Mouse (Mus musculus) thymus, postnatal 36 days (tissue): ENCODE data around the gene Sbf2.
"Not testable (repeated sequence)": the region's sequence is repeated elsewhere in the genome, so short reads cannot be mapped to it uniquely, and the experiment has no call there.

Source experiments
- DNase-seq, 2 experiments: peaks; one replicate each; pipeline ENCODE4 v3.0.0; 2022; ENCODE audit warnings: mixed read lengths in 2 of 2

The Sbf2 gene

DNA sequence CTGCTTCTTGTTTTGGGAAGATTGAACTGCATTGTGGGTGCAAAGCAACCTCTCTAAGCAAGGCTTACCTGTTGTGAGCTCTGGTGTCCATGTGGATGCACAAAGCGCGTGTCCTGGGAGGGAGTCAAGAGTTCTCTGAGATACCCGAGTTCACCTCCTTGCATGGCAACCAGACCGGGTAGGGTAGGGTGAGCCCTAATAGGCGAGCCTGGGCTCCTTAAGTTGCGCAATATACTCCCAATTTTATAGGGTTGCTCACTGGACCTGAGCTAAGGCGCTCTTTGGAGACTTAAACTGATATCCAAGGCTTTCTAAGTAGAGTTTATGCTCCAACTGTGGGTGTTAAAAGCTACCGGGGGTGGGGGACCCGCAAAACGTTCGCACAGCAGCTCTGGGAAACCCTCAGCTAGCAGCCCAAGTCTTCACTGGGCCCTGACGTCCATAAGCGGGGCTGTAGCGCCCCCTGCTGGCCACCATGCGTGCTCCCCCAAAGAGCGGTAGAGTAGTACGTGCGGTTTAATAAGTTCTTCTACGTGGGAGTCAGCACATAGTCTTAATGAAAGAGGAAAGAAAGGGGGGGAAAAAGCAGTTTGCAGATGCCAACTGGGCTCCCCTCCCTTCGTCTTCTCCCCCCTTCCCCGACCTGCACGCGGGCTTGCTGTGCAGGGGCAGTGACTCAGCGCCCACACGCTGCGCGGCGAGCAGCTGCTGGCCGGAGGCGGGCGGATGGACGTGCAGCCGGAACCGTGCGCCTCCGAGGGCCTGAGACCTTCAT is 15.4 kb upstream of the Sbf2 start:
- peak; percentile 73 to 75 for DNase-seq

DNA sequence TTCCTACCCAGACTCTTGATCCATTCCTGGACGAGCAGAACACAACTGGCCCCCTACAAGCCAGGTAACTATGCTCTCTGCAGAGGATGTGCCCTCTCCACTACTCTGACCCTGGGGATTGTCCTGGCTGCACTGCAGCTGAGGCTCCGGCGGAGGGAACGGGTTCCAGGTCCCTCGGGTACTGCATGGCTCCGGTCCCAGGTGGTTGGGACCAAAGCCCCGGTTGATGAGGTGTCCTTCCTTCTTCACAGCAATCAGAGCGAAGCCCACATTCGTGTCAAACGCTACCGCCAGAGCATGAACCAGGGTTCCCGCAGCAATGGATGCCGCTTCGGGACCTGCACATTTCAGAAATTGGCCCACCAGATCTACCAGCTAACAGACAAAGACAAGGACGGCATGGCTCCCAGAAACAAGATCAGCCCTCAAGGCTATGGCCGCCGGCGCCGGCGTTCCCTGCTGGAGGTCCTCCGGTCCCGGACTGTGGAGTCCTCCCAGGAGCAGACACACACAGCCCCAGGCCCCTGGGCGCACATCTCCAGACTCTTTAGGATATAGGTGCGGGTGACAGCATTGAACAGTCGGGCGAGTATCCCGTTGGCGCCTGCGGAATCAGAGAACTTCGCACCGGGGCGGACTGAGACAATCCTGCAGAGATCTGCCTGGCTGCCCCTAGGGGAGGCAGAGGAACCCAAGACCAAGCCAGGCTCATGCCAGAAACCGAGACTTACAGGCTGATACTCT is 14.1 kb upstream of the Sbf2 start:
- DNase-seq: no peak

DNA sequence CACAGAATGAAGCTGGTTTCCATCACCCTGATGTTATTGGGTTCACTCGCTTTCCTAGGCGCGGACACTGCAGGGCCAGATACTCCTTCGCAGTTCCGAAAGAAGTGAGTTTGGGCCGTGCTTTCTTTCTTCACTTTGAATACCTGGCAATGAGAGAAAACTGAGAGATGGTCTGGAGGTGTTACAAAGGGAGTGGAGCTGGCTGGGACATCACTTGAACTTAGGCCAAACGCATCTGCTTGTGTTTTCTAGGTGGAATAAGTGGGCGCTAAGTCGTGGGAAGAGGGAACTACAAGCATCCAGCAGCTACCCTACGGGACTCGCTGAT is 13.5 kb upstream of the Sbf2 start:
- no peak for DNase-seq

DNA sequence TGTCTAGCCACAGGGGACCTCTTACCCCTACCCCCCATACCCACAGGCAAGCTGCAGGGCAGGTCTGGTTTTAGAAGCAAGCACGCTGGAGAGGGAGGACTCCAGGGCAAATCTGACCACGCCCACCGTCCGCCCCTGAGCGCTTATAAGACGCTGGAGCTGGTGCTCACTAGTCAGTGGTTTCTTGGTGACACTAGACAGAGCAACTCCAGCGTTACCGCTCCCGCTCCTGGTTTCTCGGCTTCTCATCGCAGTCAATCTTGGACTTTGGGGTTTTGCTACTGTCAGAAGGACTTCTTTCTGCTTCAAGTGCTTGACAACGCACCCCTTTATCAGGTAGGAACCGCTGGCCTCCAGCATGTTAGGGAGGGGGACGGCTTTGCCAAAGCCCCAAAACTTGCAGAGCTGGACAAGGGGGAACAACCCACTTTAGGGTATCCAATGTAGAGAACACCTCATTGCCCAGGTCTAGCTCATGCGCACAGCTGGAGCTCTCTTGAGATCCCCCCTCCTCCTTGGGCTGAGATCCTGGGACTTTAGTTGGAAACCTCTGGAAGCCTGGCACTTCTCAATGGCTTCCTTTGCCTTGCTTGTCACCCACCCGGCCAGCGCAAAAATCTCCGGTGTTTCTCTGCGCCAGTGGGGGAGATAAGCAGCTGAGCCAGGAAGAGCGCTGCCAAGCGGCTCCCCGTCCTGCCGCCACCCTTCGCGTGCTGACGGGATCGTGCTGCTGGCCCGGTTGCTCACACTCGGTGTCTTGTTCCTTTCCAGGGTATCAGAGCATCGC is 13.0 kb upstream of the Sbf2 start, which contains the start of gene Adm:
TSS of gene Adm (plus strand) at position 176 of the 787 bp plus-strand sequence.
- peak; percentile 58 to 70 for DNase-seq

DNA sequence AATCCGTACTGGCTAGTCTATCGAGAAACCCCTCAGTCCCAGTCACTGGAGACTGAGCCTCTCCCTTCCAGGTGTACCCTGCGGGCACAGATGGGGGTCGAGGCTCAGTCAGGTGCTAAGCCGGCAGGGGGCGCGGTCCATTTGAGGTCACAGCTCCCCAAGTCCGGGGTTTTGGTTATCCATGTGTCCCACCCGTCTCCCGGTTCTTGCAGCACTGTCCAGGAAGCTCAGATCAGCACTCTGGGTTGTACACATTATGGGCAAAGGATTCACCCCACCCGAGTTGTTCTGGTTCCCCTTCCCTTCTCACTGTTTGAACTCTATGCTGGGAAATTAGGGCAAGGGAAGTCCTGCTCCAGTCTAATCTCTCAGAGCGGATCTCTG is 12.4 kb upstream of the Sbf2 start:
- DNase-seq: peak in 1 of 2 experiments; percentile 48

DNA sequence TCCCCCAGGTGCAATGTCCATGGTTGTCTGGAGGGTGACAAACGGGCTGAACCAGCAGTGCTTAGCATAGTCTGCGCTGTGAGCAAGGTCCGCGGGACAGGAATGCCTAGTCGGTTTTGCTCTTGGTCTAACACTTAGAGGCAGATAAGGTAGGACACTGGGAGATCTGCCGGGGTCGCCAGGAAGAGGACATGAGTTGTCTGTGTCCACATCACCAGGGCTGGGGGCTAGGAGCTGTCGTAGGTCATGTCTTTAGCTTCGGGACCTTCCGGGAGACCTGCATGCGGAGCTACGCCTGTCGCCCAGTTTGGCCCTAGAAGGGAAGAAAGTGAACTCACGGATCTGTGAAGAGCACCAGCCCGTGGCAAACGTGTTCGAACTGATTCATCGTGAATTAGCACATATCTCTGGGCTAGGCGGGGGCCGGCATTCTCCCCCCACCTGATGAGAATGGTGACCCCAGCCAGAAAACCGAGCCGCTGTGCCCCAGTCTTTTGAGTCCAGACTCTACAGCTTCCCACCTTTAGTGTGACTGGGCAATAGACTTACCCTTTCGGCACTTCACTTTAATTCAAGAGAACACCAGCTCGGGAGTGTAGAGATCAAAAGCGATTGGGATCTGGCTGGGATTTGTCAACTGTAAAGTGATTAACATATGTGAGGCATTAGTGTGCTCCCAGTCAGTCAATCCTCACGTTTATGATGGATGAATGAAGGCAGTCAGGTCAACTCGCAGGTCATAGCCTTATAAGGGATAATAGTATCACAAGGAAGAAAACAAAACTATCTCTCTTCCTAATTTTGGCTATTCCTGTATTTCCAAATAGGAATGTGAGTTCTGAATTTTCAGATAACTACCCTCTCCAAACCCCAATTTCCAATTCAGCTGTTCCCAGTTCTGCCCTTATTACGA is 11.7 kb upstream of the Sbf2 start:
- no peak for DNase-seq

DNA sequence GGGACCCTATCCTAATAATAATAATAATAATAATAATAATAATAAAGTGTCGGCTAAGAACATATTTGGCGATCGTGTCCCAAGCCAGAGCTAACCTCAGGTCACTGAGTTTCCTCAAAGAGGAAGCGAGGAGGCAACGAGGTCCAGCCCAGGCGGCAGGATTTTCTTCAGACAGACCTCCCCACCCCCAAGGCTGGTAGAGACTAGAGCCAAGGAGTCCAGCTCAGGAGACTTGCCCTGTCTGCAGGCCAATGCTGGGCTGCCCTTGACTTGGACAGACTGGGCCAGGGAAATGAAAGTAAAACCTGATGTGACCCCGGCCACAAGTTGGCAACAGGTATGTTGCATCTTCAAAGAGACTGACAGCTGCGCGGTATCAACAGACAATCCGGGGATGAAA is 10.8 kb upstream of the Sbf2 start:
- no peak for DNase-seq

DNA sequence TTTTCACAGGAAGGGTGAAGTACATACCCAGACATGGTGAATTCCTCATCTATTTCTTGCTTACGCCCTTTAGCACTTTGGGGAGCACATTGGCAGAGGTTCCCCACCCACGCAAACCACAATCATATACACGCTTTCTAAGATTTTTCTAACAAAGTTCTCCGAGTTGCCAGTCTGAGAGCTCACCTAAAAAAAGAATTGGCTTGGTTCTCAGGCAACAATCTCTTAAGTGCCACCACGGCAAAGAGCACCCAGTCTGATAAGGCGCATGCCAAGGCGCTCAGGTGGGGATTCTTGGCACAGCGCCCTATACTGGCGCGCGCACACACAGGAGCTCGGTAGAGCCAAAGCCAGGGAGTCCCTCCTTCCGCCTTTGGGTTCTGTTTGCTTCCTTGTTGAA is 10.2 kb upstream of the Sbf2 start:
- DNase-seq: peak in 1 of 2 experiments; percentile 13

DNA sequence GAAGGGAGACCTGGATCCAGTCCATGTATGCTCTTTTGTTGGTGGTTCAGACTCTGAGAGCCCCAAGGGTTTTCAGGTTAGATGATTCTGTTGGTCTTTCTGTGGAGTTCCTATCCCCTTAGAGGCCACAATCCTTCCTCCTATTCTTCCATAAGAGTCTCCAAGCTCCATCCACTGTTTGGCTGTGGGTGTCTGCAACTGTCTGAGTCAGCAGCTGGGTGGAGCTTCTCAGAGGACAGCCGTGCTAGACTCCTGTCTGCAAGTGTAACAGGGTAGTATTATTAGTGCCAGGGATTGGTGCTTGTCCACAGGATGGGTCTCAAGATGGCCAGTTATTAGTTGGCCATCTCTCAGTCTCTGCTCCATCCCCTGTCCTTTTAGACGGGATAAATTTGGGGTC is 9.3 kb upstream of the Sbf2 start:
- no peak for DNase-seq

DNA sequence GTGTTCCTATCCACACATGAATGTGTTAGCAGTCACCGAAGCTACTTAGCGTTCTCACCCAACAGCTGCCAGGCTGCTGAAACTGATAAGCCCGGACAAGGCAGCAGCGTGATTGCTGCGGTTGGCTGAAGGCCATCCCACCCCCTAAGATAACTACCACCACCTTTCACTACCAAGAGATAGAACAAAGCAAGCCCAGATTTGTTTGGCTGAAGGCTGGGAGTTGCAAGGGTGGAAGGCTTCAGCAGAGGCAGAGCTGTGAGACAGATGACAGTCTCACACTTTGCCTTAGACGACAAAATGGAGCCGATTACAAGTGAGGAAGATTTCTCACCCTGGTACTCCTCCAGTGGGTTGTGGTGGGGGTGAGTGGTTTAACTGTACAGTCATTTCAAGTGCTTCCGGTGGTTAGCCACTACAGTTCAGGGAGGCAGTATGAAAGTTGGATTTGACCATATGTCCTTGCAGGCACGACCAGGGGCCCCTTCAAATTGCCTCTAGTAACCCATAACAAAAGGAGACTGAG is 4.4 kb upstream of the Sbf2 start:
- no peak for DNase-seq

DNA sequence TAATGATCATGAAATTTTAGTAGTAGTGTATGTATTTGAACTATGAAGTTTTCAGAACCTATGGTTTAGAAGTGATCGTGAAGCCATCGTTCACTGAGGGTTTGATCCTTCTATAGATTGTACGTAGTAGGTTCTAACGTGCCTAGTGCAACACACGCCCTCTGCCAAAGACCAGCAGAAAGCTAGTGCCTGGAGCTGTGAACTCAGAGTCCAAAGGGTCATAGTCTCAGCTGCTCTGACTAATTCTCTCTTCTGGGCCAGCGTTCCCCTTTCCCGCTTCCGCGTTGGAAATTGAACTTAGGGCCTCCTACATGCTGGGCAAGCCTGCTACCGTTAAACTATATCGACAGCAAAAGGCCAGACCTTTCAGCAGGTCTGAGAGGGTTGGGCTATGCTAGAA is 1.1 kb upstream of the Sbf2 start:
- no peak for DNase-seq

DNA sequence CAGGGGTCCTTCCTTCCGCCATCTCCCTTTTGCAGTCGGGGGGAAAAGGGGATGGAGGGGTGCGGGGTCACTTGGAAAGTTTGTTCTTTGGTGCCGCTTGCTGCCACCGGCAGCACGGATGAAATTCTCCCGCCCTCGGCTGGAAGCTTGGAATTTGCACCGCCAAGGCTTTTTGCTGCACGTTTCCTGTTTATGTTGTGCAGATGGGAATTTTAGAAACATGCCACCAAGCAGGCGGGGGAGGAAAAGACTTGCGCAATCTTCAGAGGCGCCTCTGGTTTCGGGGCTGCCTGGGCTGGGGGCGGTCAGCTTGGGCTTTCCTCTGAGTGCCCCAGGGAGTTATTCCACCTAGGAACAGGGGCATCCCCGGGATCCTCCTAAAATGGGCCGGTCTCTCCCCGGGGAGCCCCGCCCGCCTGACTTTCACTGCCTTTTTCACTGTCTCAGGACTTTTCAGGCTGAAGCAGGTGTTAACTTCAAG is 469 bp upstream of the Sbf2 start:
- peak in 1 of 2 experiments; percentile 34 for DNase-seq

DNA sequence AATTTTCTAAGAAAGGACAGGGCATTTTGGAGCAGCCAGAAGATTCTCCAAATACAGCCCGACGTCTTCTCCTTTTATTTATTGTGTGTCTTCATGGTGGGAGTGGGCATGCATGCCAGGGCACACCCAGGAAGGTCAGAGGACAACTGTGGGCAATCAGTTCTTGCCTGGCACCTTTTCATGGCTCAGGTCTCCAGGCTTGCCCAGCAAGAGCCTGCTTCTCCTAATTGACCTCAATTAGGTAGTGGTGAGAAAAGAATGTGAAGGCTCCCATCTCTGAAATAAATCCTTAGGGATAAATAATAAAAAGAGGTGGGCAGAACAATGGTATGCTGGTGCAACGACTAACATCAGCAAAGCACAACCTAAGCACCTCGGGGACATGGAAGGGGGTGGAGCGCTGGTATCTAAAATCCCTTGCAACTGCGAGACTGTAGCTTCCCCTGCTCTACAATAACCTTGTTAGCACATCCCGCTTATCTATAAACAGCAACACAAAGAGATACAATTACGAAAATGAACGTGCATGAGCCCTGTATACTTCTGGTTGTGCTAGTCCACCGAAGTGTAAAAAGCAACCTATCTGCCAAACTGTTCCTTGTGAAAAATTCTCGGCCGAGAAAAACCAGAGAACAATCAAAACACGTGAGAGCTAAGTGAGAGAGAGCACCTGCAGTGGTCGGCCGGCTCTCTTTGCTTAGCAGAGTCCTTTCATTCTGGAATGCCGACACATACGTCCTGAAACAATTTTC is 1.2 kb downstream of the Sbf2 start:
- no peak for DNase-seq

DNA sequence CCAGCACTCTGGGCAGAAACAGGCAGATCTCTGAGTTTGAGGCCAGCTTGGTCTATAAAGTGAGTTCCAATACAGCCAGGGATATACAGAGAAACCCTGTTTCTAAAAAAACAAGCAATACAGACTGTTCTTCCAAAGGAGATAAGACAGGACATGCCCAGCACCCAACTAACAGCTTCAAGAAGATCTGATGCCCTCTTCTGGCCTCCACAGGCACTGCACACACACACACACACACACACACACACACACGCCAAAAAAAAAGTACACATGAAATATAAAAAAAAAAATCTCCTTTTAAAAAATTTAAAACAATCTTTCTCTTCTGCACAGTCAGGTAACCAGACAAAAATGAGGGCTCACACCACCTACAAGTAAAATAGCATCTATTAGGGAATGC is 7.8 kb downstream of the Sbf2 start:
- no peak for DNase-seq

DNA sequence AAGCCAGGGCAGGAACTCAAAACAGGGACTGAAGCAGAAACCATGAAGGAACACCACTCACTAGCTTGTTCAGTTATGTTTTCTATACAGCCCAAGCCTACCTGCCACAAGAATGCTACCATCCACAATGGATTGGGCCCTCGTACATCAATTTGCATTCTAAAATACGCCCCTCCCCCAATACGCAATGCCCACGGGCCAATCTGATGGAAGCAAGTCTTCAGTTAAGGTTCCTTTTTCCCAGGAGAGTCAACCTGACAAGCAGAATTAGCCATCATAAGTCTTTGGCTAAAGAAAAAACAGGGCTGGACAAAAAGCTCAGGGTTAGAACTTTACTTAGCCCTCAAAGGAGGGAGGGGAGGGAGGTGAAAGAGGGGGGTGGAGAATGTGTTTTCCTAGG is 9.2 kb downstream of the Sbf2 start:
- no peak for DNase-seq

DNA sequence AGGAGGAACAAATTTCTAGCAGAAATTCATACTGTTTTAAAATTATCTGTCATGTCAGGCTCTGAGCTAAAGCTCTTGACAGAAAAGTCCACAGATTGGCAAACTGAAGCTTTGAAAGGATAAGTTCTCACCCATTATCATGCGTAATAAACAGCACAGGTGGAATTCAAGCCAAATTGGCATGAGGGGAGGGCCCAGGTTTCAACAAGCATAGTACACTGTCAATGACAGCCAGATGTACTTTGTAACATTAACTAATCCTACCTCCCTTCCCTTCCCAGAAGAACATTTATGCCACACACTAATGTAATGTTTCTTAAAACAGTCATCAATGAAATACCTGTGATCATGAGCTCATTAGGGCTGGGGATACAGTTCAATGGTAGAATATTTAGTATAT is 17.6 kb downstream of the Sbf2 start:
- DNase-seq: no peak

DNA sequence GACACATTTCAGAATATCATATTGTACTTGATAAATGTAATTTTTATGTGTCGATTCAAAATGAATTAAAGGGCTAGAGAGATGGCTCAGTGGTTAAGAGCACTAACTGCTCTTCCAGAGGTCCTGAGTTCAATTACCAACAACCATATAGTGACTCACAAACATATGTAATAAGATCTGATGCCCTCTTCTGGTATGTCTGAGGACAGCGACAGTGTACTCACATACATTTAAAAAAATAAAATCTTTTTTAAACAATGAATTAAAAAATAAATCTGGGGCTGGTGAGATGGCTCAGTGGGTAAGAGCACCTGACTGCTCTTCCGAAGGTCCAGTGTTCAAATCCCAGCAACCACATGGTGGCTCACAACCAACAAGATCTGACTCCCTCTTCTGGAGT is 20.7 kb downstream of the Sbf2 start:
- DNase-seq: not testable (repeated sequence)

DNA sequence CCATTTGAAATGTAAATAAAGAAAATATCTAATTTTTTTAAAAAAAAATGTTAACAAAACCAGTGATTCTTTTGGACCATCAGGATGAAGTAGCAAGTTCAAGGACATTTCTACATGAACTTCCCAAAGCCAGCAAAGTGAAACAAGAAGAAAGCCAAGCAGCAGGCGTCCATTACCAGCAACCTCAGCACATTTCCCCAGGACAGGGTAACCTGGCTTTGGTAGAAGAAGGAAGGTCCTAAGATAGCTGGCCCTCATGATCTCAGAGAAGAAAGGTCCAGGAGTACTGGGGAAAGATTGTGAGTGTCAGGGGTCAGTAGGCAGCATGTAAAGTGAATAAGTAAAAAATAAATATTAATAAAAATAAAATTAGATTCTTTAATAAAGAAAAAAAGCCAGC is 27.0 kb downstream of the Sbf2 start:
- DNase-seq: no peak

DNA sequence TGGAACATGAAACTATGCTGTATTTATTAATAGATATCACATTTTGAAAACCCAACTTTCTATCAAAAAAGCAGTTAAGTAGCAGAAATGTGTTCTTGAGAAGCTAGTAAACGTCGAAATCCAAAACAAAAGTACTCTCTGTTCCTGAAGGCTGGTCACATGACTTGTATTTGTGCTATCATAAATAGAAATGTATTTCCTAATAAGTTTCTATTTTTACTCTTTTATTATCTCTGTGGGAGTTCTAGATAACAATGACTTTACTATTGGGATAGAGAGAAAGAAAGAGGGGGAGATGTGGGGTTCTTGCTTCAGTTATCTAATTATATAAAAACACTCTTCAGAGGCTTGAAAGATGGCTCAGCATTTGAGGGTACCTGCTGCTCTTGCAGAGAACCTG is 29.5 kb downstream of the Sbf2 start:
- DNase-seq: no peak

DNA sequence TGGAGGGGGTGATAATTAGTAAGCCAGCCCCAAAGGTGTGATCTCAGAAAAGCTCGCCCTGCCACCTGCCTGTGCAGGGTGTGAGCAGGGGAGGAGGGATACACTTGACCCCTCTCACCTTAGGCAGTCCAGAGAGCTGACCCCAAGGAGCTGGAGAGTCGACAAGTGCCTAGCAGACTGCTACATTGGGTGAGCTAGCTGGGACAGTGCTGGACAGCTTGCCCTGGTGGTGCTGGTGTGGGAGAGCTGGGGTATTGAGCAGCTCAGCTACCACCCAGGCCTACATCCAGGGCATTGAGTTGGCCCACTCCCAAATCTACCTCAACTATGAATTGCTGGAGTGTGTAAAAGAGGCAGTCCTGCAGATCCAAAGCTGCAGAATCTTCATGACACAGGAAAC is 30.6 kb downstream of the Sbf2 start:
- DNase-seq: no peak

DNA sequence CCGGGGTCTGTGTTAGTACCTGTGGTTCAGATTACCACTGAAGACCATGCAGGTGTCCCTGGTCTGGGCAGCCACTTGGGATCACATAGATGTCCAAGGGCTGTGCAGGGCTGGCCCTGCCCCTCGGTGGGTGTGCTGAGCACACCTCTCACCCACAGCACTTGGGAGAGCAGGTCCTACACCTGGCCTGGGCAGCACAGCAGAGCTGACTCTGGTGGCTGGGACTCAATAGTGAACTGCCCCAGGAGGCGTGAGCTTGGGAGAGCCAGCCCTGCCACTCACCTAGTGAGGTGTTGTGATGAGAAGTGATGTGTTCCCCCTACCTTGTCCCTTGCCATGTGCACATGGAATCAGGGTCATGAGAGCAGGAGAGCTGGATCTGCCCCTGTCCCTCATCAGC is 31.0 kb downstream of the Sbf2 start:
- no peak for DNase-seq
